Mouse (Mus musculus) frontal cortex, adult 2 months (tissue): ENCODE results near the gene Hsf5. TPM values are rescaled to one million over a fixed set of nuclear protein-coding genes. Genes with fewer than 3 reads are reported as not detected.
A peak's percentile ranks its signal among the peaks of the same experiment; 100 is the strongest.

Source experiments
- DNase-seq, 2 experiments: peaks; one replicate each; pipeline ENCODE4 v3.0.0; 2022; ENCODE audit warnings: low spot score in 1 of 2; ENCODE audit errors: extremely low spot score in 1 of 2
- polyA plus RNA-seq: library from polyadenylated mRNA; depleted of rRNA; stranded (reverse); fragments of >200 nt; gene quantifications from 2 replicates; pipeline ENCODE4 v1.2.3, GENCODE M21; 2012

Gene Hsf5
- polyA plus RNA-seq, 1 experiment, result 0.46 TPM

GRCm38 (mm10) chr11:87629859-87630258 lies 12.9 kb downstream of the Hsf5 start:
- DNase-seq, result no peak

DNA sequence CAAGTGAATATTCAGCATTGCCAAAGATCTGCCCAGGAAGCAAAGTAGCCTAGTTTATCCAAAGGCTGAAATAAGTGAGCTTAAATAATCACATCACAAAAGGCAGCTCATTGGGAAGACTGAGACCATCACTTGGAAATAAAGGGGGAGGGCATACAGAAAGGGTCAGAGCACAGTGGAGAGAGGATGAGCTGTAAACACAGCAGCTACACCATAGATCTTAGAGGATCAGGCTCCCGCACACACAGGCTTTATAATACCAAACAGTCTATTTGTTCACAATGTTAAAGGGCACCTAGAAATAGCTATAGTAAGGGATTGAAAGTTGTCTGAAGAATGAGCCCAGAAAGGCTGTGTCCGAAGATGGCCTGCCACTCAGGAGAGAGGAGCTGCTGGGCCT lies 21.8 kb downstream of the Hsf5 start:
- no peak for DNase-seq

DNA sequence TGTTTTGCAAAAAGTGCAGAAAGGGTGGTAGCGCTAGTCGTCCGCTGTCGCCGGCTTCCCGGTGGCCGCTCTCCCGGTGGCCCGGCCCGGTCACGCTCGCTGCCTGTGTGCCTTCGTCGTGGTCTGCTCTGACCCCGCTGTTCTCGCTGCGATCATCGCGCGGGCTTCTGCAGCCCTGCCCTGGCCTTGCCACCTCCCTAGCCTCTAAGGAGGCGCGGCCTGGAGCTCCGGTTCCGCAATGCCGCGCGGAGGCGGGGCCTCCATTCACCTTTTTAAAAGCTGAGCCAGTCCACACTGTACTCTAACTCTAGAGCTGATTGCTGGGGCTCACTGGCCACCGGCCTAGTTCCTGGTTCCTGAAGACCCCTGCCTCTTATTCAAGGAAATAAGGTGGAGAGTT lies 22.2 kb downstream of the Hsf5 start:
- no peak for DNase-seq

DNA sequence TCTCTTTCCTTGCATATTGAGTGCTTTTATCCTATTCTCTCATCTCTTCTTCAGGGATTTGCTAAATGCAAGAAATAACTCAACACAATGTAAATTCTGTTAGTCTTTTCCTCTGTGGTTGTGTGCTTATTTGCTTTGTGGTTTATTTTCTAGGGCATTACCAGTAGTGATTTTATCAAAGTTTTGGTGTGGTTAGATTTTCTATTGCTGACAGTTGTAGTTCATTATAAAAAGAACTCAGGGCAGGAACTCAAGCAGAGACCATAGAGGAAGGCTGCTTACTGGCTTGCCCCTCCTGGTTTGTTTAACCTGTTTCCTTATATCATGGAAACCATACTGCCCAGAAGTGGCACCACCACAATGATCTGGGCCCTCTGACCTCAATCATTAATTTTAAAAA lies 25.9 kb downstream of the Hsf5 start:
- no peak for DNase-seq

DNA sequence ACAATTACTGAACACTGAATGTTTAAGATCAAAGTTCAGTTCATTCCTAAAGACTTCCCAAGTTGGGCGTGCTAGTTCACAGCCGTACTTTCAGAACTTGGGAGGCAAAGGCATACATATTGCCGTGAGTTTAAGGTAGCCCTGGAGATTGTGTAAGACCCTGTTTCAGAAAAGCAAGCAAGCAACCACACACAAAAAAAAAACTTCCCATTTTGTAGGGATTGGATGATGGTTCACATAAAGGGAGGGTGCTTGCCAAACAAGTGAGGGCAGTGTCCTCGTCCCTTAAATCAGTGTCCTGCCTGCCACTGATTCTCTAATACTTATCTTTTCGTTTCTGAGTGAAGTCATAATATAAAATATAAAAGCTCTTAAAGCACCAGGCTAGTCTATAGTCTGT lies 37.7 kb downstream of the Hsf5 start:
- no peak for DNase-seq

DNA sequence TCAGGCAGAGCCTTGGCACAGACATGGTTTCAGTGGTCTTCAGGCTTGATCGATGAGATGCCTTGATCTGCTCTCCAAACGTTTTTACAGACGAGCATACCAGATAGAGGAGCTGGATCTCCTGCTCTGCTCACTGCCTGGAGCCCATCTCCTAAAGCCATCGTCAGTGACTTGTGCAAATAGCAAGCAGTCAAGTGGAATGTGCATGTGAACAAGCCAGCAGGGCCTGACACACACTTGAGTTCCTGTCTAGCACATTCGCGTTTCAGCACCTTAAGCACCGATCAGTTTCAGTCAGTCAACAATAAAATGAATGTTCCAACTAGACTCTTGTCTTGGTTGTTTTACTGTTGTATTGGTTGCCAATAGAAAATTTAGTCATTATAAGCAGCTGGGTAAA lies 42.3 kb downstream of the Hsf5 start:
- DNase-seq, result no peak

DNA sequence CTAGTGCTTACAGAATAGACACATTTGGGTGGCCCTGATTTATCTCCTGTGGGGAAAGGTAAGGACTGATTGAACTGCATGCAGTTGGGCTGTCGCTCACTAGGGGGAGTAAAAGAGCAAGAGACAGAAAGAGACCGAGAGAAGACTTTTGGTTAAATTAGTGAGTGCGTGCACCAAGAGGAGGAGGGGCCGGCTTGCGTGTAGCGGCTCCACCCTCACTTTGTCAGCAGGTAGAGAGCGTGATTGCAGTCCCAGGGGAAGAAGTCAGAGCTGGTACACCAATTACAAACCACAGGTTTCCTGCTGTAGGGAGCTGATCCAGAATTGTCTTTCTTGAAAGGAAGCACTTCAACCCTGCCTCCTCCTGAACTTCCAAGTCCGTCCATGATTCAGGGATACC lies 45.4 kb downstream of the Hsf5 start, which contains the start of gene Rnf43:
Gene Rnf43 (plus strand): TSS at position 316 of the 400 bp plus-strand sequence.
- peak; percentile 60 to 94 for DNase-seq

- no peak for DNase-seq
These were observed 45.9 kb downstream of the Hsf5 start for GRCm38 (mm10) chr11:87662822-87663221.

GRCm38 (mm10) chr11:87663948-87664347 lies 47.0 kb downstream of the Hsf5 start:
- no peak for DNase-seq

DNA sequence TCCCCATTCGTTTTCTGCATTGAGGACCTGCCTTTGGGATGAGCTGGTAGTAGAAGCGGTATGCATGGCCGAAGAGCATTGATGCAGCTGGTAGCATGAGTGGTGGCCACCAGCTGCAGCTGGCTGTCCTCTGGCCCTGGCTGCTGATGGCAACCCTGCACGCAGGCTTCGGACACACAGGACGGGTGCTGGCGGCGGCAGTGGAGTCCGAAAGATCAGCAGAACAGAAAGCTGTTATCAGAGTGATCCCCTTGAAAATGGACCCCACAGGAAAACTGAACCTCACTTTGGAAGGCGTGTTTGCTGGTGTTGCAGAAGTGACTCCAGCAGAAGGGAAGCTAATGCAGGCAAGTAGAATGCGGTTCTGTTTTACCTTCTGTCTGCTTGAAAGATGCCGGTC lies 47.6 kb downstream of the Hsf5 start:
- no peak for DNase-seq

DNA sequence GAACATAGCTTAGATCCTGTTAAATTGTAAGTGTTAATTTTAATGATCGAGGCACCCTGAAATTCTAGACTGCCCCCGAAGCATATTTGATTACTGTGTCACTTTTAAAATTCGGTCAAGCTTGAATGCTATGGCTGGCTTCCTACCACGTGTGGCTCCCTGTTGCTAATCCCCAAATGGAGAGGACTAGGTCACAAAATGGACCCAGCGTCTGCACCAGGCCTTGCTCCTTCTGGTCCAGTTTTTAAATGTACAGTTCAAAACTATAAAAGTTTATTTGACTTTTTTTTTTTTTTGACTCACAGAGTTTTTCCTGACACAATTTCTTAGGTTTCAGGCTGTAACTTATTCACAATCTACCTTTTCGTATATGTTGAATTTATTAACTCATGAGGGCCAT lies 48.3 kb downstream of the Hsf5 start:
- DNase-seq, result no peak

DNA sequence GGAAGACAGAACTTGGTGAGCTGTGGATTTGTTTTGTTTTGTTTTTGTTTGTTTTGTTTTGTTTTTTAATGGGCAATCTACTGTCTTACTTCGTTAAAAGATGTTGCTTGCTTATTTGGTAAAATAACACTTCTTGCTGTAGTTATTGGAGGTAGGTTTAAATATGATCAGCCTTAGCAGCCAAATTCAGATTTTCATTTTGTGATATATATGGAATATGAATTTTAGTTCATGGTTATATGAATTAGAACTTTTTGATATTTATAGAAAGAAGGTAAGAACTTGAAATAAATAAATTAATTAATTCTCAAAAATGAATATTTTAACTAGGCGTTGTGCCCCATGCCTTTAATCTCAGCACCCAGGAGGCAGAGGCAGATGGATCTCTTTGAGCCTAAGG lies 48.7 kb downstream of the Hsf5 start:
- DNase-seq, result no peak

DNA sequence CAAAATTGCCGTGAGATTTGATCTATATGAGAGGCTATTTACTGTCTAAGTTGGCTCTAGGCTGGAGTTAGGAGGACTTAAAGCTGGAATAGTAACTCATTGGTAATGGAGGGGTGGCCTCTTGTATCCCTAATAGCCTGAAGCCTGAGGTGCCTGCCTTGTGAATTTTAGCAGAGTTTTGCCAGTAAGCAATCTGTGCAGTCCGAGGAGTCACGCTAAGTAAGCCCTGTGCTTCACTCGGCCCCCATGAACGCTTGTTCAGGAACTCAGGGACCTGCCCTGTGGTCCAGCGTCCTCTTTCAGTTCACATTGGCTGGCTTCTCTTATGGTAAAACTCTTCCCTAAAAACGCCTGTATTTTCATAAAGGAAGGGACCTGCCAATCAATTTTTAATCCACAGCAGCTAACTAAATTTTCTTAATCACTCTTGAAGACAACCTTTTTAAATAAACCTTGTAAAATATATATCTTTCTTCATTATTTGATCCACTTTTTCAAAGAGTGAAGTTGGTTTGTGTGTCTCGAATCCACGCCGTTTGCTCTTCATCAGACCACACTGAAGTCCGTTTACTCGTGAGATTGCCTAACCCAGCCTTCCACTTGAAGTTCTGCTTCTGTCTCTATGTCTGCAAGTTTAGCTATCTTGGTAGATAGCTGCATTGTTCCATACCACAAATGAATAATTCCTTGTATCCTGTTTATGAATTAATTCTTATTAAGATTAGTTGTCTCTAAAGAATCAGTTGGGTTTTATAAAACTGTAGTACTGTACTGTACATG lies 49.5 kb downstream of the Hsf5 start:
- DNase-seq, result no peak

GRCm38 (mm10) chr11:87667107-87668090 lies 50.4 kb downstream of the Hsf5 start:
- DNase-seq, result no peak

DNA sequence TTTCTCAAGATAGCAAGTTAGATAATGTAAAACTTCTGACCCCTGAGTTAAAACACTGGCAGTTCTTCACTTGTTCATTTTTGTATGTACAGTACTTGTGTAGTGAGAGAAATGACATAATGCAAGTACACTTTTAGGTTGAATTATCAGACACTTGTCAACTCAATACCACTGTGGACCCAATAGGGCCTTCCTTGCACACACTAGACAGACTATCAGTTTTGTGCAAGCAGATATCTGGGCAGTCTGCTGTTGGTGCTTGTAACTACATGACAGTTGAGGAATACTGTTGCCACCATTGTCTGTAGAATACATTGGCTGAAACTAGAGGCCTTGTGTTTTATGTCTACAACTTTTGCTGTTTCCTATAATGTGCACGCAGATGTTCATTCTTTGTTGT lies 56.3 kb downstream of the Hsf5 start:
- no peak for DNase-seq

GRCm38 (mm10) chr11:87675606-87676005 lies 58.6 kb downstream of the Hsf5 start:
- no peak for DNase-seq

GRCm38 (mm10) chr11:87677756-87678155 lies 60.8 kb downstream of the Hsf5 start:
- no peak for DNase-seq

- DNase-seq, result no peak
These were observed 61.6 kb downstream of the Hsf5 start for GRCm38 (mm10) chr11:87678545-87678944.

DNA sequence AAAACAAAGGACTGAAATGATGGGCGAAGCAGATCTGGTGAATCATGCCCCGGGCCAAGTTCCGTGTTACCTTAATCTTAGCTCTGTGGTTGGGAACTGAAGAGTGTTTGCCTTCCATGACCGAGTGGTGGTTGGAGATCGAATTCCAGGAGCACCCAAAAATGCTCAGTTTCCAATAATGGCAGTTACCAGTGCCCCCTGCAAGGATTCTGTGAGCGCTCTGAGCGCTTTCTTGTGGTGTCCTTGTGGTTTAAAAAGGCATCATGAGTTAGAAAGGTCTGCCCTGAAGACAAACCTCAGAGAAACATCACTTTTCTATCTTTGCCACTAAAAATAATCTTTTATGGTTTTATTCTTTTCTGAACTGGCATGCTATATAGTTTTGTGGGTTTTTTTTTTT lies 62.0 kb downstream of the Hsf5 start:
- DNase-seq, result no peak

GRCm38 (mm10) chr11:87680786-87681185 lies 63.8 kb downstream of the Hsf5 start:
- no peak for DNase-seq

GRCm38 (mm10) chr11:87682096-87682495 lies 65.1 kb downstream of the Hsf5 start:
- DNase-seq, result no peak
